Mouse (Mus musculus) embryonic fibroblast, embryonic 13.5 days (primary cell): ENCODE measurements at regions not wholly inside any gene's neighbourhood (a gene's known extent, or its start where the extent isn't known, plus 50 kb on each side); places are given as distances from the start of the nearest gene placed in this dataset.

Experiments
- H3K27ac ChIP-seq: 2 replicates; pipeline ENCODE4 v1.5.1; 2012; ENCODE audit warnings: low read length, control low read depth, inconsistent platforms; ENCODE audit not compliant: insufficient read depth
- H3K4me1 ChIP-seq: 2 replicates; pipeline ENCODE4 v1.6.1; 2011; ENCODE audit warnings: low read length; ENCODE audit not compliant: control insufficient read depth, insufficient read depth
- H3K4me3 ChIP-seq: 2 replicates; pipeline ENCODE4 v1.5.1; 2011; ENCODE audit warnings: mild to moderate bottlenecking, control low read depth, low read length; ENCODE audit not compliant: insufficient read depth
- CTCF ChIP-seq: IDR thresholded peaks from 2 replicates; pipeline ENCODE4 v1.5.1; 2011; ENCODE audit warnings: mild to moderate bottlenecking, control low read depth, low read length, moderate library complexity, borderline replicate concordance; ENCODE audit not compliant: insufficient read depth
- POLR2A ChIP-seq: IDR thresholded peaks from 2 replicates; pipeline ENCODE4 v1.6.1; 2011; ENCODE audit warnings: low read depth, mild to moderate bottlenecking, control low read depth, low read length, moderate library complexity

DNA sequence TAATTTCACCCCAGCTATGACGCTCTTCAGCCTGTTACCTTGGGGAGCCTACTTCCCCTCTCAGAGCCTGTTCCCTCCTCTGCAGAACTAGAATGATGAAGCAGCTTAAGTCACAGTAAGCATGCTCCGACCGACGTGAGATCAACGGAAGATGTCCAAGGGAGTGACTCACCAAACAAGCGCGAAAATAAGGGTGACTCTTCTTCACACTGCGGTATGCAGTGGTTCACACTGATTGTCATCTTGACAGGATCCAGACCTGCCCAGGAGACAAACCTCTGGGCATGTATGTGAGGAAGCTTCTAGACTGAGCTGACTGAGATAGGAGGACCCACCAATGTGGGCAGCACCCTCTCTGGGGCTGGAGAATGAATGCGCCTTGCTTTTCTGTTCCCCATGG is 116.3 kb upstream of the Tpm1 start:
- H3K4me1 ChIP-seq: no peaks in the 10 kb centered on the region; the same call in 1 of the 2 replicates
- H3K4me3 ChIP-seq: no peak overlapping the region
- no peak overlapping the region for H3K27ac ChIP-seq
- TF ChIP-seq CTCF (no peak), POLR2A (no peak)

- Histone ChIP-seq H3K27ac (no peak overlapping the region), H3K4me3 (no peak overlapping the region), H3K4me1 (no peaks in the 10 kb centered on the region; the same call in 1 of the 2 replicates)
- TF ChIP-seq POLR2A (no peak), CTCF (no peak)
Observed at GRCm38 (mm10) chr9:67163746-67164145, 114.5 kb upstream of the Tpm1 start.

DNA sequence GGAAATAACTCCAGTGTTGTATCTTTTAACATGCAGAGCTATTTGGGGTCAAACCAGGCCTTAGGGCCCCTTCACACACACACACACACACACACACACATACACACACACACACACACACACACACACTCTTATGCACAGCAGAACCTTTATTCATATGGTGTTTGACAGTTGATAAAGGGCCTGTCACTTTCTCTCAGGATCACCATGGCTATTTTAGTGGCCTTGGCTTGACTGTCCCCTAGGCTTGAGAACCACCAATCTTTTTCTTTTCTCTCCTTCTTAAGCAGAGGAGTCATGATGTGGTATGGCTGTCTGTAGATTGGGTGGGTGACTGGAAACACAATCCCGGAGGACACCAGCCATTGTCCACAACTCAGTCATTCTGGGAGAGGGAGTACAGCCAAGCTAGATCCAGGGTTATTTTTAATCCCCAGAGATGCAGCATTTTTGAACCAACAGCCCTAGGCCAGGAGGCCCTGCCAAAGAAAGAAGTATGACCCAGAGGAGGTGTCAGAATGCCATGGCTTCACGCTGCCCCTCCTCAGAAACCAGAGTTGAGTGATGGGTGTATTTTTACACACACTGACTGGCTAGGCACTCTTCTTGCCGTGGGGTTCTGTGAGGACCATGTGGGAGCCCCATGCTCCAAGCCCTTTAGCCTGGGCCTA is 111.7 kb upstream of the Tpm1 start:
- TF ChIP-seq CTCF (no peak), POLR2A (no peak)
- Histone ChIP-seq H3K4me1 (no peaks in the 10 kb centered on the region; the same call in 1 of the 2 replicates), H3K4me3 (no peak overlapping the region), H3K27ac (no peak overlapping the region)

DNA sequence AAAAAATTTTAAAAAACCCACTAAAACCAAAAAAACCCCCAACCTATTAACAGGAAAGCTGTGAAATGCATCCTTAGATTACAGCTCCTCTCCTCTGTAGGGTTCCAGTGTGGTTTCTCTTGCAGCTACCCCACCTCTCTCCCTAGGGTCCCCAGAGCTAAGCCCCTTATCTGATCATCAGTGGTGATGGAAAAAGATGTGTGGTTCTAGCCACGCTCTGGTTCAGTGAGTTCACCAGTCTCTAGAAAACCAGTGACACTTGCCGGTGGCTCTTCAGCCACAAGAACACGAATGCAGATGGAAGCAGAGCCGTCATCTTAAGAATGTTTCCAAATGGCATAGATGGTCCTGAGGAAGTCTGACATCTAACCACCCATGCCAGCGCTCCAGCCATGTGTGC is 111.1 kb upstream of the Tpm1 start:
- Histone ChIP-seq H3K27ac (no peak overlapping the region), H3K4me3 (no peak overlapping the region), H3K4me1 (no peaks in the 10 kb centered on the region; the same call in 1 of the 2 replicates)
- TF ChIP-seq POLR2A (no peak), CTCF (no peak)

GRCm38 (mm10) chr9:67156590-67157259 is 107.5 kb upstream of the Tpm1 start:
- H3K4me1 ChIP-seq: no peaks in the 10 kb centered on the region; the same call in 1 of the 2 replicates
- no peak overlapping the region for H3K4me3 ChIP-seq
- H3K27ac ChIP-seq: no peak overlapping the region
- TF ChIP-seq CTCF (peak; percentile 22; the same call in 1 of the 2 replicates), POLR2A (no peak)

GRCm38 (mm10) chr9:67154062-67154461 is 104.9 kb upstream of the Tpm1 start:
- H3K27ac ChIP-seq: no peak overlapping the region

GRCm38 (mm10) chr9:67153333-67153732 is 104.1 kb upstream of the Tpm1 start:
- TF ChIP-seq CTCF (no peak), POLR2A (no peak)
- no peak overlapping the region for H3K27ac ChIP-seq
- no peaks in the 10 kb centered on the region for H3K4me1 ChIP-seq
- H3K4me3 ChIP-seq: no peak overlapping the region

More at GRCm38 (mm10) chr9:67154062-67154461, 104.9 kb upstream of the Tpm1 start:
- TF ChIP-seq CTCF: no peak
- no peak for TF ChIP-seq POLR2A
- no peak overlapping the region for H3K4me3 ChIP-seq
- no peaks in the 10 kb centered on the region for H3K4me1 ChIP-seq

DNA sequence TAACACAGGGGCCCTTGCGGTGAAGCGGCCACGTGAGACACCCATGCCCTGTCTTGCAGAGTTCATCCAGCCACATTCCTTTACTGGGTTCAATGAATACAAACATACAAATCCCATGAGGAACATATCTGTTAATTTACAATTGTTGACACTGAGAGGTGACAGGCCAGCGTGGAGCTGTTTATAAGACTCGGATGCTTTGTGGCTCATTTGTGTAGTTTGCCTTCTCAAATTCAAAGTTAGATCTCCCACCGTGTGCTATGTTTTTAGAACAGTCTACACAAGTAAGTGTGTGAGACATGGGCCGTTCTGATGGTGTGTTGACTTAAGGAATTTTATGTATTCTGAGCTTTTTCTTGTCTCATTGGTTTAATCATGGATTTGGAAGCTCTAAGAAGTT is 98.5 kb upstream of the Tpm1 start:
- Histone ChIP-seq H3K4me3 (no peak overlapping the region), H3K27ac (no peak overlapping the region), H3K4me1 (no peaks in the 10 kb centered on the region)
- TF ChIP-seq POLR2A (no peak), CTCF (no peak)

DNA sequence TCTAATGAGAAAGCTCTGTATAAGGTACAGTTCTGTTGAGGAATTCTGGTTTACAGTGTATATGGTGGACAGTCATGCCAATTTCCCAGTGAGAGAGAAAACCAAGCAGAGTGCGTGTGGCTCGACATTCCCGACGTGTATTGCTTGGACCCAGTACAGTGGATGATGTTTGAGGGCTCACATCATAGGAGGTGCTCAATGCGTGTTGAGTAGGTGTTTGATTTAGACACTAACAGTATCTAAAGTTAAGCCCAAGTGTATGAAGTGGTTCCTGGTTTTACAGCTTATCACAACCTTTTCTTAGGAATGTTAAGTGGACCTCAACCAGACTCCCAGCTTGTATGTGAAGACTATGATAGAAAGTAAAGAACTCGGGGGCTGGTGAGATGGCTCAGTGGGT is 96.2 kb upstream of the Tpm1 start:
- no peak overlapping the region for H3K27ac ChIP-seq
- no peak for TF ChIP-seq CTCF
- no peaks in the 10 kb centered on the region for H3K4me1 ChIP-seq
- no peak overlapping the region for H3K4me3 ChIP-seq

GRCm38 (mm10) chr9:67144511-67144910 is 95.3 kb upstream of the Tpm1 start:
- Histone ChIP-seq H3K4me1 (peaks cover 5% of the 10 kb centered on the region), H3K4me3 (no peak overlapping the region)
- no peak for TF ChIP-seq POLR2A
- no peak for TF ChIP-seq CTCF

More at GRCm38 (mm10) chr9:67144511-67144910, 95.3 kb upstream of the Tpm1 start:
- no peak overlapping the region for H3K27ac ChIP-seq
